Mouse (Mus musculus): ENCODE measurements around the gene Gm13694. TPM values are rescaled to one million over a fixed set of nuclear protein-coding genes. Genes with fewer than 3 reads are reported as not detected.

The Gm13694 gene
- total RNA-seq, 2 experiments from 2014 or later = 0.10 TPM; not detected in 1

DNA sequence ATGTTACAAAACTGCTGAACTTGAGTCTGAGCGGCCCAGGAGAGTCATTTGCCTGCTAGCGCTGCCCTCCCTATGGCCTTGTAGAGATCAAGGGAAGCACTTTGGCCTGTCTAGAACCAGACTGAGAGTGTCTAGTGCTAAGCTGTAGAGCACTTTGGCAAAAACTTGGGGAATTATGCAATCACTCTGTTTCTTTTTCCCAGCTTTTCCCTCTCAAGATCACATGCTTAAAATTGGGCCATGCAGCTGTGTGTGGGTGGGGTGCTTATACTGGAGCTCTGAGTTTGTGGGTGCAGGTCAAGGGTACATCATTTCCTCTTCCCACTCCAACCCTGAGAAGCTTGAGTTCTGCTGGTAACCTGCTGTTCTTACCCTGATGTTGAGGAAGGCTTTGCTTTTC, 44.2 kb downstream of the Gm13694 start:
- peak; percentile 44 for ATAC-seq (replicated peaks; ENCODE audit: poor library complexity, severe bottlenecking)

DNA sequence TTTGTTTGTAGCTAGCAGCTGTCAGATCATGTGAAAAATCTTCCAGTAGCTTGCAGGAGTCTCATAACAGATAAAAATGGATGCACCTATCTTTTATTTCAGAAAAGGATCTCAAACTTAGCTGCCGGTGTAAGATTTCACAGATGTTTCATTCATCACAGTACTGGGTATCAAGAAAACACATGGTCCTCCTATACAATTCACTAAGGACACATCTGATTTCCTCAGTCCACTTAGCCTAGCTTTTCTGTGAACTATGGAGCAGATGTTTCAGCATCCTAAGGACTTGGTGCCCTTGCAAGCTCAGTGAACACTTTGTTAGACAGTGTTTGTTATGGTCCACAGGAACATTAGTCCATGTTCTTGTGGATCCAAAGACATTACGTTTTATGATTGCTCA, 44.6 kb downstream of the Gm13694 start:
- ATAC-seq (replicated peaks; ENCODE audit: poor library complexity, severe bottlenecking) = no peak

DNA sequence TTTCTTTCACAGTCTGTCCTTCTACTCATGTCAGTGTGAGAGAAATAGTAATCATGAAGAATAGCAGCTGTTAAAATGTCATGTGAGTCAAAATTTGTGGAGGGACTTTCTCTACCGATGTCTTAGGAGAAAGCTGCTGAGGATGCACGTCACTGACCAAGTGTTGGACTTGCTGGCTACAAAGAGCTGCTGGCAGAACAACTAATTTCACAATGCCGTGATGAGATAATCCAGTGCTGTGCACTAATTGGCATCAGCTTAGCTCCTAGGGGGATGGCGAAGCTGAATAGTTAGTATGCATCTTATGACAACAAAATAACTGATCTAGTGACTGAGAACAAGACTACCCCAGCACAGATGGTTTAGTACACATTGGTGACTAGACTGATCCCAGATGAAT, 46.5 kb downstream of the Gm13694 start:
- ATAC-seq (replicated peaks; ENCODE audit: poor library complexity, severe bottlenecking) = no peak

Other genes starting within 250 kb of the Gm13694 start
- not detected in 2 replicates for gene Fam171b, start 166.3 kb upstream of the Gm13694 start, total RNA-seq (2014; fragmentation: Nextera tagmentation)
- not detected in 2 replicates for gene Fam171b, start 166.3 kb upstream of the Gm13694 start, total RNA-seq (2017)
- gene Zswim2, start 37.7 kb upstream of the Gm13694 start, total RNA-seq (2014; fragmentation: Nextera tagmentation) = not detected in 2 replicates
- not detected in 2 replicates for gene Zswim2, start 37.7 kb upstream of the Gm13694 start, total RNA-seq (2017)
- not detected in 2 replicates for gene Gm13698, start 23.2 kb upstream of the Gm13694 start, total RNA-seq (2014; fragmentation: Nextera tagmentation)
- 0.10 and 0.13 TPM in 2 replicates for gene Gm13698, start 23.2 kb upstream of the Gm13694 start, total RNA-seq (2017)
- gene Gm13693, start 17.4 kb upstream of the Gm13694 start, total RNA-seq (2014; fragmentation: Nextera tagmentation) = not detected in 2 replicates
- gene Gm13693, start 17.4 kb upstream of the Gm13694 start, total RNA-seq (2017) = 0.10 and 0.13 TPM in 2 replicates
- not detected in 2 replicates for gene Gm13695, start 11.6 kb upstream of the Gm13694 start, total RNA-seq (2014; fragmentation: Nextera tagmentation)
- gene Gm13695, start 11.6 kb upstream of the Gm13694 start, total RNA-seq (2017) = not detected in 2 replicates
- gene Gm13696, start 5.8 kb upstream of the Gm13694 start, total RNA-seq (2014; fragmentation: Nextera tagmentation) = not detected in 2 replicates
- 0.10 and 0.13 TPM in 2 replicates for gene Gm13696, start 5.8 kb upstream of the Gm13694 start, total RNA-seq (2017)
- gene Gm13697, start 5.8 kb downstream of the Gm13694 start, total RNA-seq (2014; fragmentation: Nextera tagmentation) = not detected in 2 replicates
- gene Gm13697, start 5.8 kb downstream of the Gm13694 start, total RNA-seq (2017) = 0.10 and 0.13 TPM in 2 replicates
- gene Gm13691, start 11.6 kb downstream of the Gm13694 start, total RNA-seq (2014; fragmentation: Nextera tagmentation) = not detected in 2 replicates
- gene Gm13691, start 11.6 kb downstream of the Gm13694 start, total RNA-seq (2017) = 0.09 TPM in 1 of 2 replicates, not detected in the other